Mouse (Mus musculus): ENCODE measurements around the gene Podxl2. TPM values are rescaled to one million over a fixed set of nuclear protein-coding genes. Genes with fewer than 3 reads are reported as not detected.
A peak's percentile ranks its signal among the peaks of the same experiment; 100 is the strongest.

Gene Podxl2
- polyA plus RNA-seq, 1 experiment = 12.5 TPM

- TF ChIP-seq CTCF (conservative IDR thresholded peaks at IDR 0.05; ENCODE audit: insufficient read depth, insufficient read length, low read depth, low read length) (no peak), POLR2A (IDR thresholded peaks at IDR 0.05; ENCODE audit: low read depth, low read length) (no peak)
- 4% methylated on average over 74 of the region's 74 CpGs for WGBS
- no peak overlapping the region for H3K27ac ChIP-seq (ENCODE audit: insufficient read depth, low read depth, low read length)
- H3K27me3 ChIP-seq (replicated peaks; ENCODE audit: control insufficient read depth, insufficient read depth, low read length) = no peaks in the 10 kb centered on the region
- no peaks in the 10 kb centered on the region for H3K36me3 ChIP-seq (ENCODE audit: control insufficient read depth, insufficient read depth, low read length)
- peak overlapping the region; percentile 53 for H3K4me3 ChIP-seq (ENCODE audit: insufficient read depth, low read depth, low read length)
- no peaks in the 10 kb centered on the region for H3K4me1 ChIP-seq (ENCODE audit: control insufficient read depth, insufficient read depth, low read length)
- DNase-seq = no peak
Observed at GRCm38 (mm10) chr6:88873965-88874867, 628 bp downstream of the Podxl2 start.

GRCm38 (mm10) chr6:88872811-88873210, 2.0 kb downstream of the Podxl2 start:
- Histone ChIP-seq H3K27me3 (replicated peaks; ENCODE audit: control insufficient read depth, insufficient read depth, low read length) (no peaks in the 10 kb centered on the region), H3K4me3 (ENCODE audit: insufficient read depth, low read depth, low read length) (no peak overlapping the region), H3K36me3 (ENCODE audit: control insufficient read depth, insufficient read depth, low read length) (no peaks in the 10 kb centered on the region), H3K27ac (ENCODE audit: insufficient read depth, low read depth, low read length) (no peak overlapping the region), H3K4me1 (ENCODE audit: control insufficient read depth, insufficient read depth, low read length) (no peaks in the 10 kb centered on the region)
- TF ChIP-seq CTCF (conservative IDR thresholded peaks at IDR 0.05; ENCODE audit: insufficient read depth, insufficient read length, low read depth, low read length) (no peak), POLR2A (IDR thresholded peaks at IDR 0.05; ENCODE audit: low read depth, low read length) (no peak)
- no peak for DNase-seq
- 62% methylated on average over 7 of the region's 7 CpGs for WGBS

GRCm38 (mm10) chr6:88871546-88871945, 3.3 kb downstream of the Podxl2 start:
- TF ChIP-seq POLR2A (IDR thresholded peaks at IDR 0.05; ENCODE audit: low read depth, low read length) = no peak
- no peak for TF ChIP-seq CTCF (conservative IDR thresholded peaks at IDR 0.05; ENCODE audit: insufficient read depth, insufficient read length, low read depth, low read length)
- H3K4me1 ChIP-seq (ENCODE audit: control insufficient read depth, insufficient read depth, low read length) = no peaks in the 10 kb centered on the region
- no peaks in the 10 kb centered on the region for H3K36me3 ChIP-seq (ENCODE audit: control insufficient read depth, insufficient read depth, low read length)
- no peak overlapping the region for H3K4me3 ChIP-seq (ENCODE audit: insufficient read depth, low read depth, low read length)
- WGBS = 42% methylated on average over 8 of the region's 8 CpGs
- H3K27ac ChIP-seq (ENCODE audit: insufficient read depth, low read depth, low read length) = no peak overlapping the region
- no peaks in the 10 kb centered on the region for H3K27me3 ChIP-seq (replicated peaks; ENCODE audit: control insufficient read depth, insufficient read depth, low read length)
- DNase-seq = no peak

GRCm38 (mm10) chr6:88870594-88870993, 4.2 kb downstream of the Podxl2 start:
- WGBS = 63% methylated on average over 4 of the region's 4 CpGs
- DNase-seq = no peak
- no peak for TF ChIP-seq CTCF (conservative IDR thresholded peaks at IDR 0.05; ENCODE audit: insufficient read depth, insufficient read length, low read depth, low read length)
- TF ChIP-seq POLR2A (IDR thresholded peaks at IDR 0.05; ENCODE audit: low read depth, low read length) = no peak
- Histone ChIP-seq H3K36me3 (ENCODE audit: control insufficient read depth, insufficient read depth, low read length) (no peaks in the 10 kb centered on the region), H3K27me3 (replicated peaks; ENCODE audit: control insufficient read depth, insufficient read depth, low read length) (no peaks in the 10 kb centered on the region), H3K27ac (ENCODE audit: insufficient read depth, low read depth, low read length) (no peak overlapping the region), H3K4me3 (ENCODE audit: insufficient read depth, low read depth, low read length) (no peak overlapping the region), H3K4me1 (ENCODE audit: control insufficient read depth, insufficient read depth, low read length) (no peaks in the 10 kb centered on the region)

GRCm38 (mm10) chr6:88869459-88869858, 5.4 kb downstream of the Podxl2 start:
- no peak for DNase-seq
- 77% methylated on average over 7 of the region's 7 CpGs for WGBS
- no peak for TF ChIP-seq CTCF (conservative IDR thresholded peaks at IDR 0.05; ENCODE audit: insufficient read depth, insufficient read length, low read depth, low read length)
- no peak for TF ChIP-seq POLR2A (IDR thresholded peaks at IDR 0.05; ENCODE audit: low read depth, low read length)
- no peak overlapping the region for H3K4me3 ChIP-seq (ENCODE audit: insufficient read depth, low read depth, low read length)
- H3K36me3 ChIP-seq (ENCODE audit: control insufficient read depth, insufficient read depth, low read length) = no peaks in the 10 kb centered on the region
- H3K27ac ChIP-seq (ENCODE audit: insufficient read depth, low read depth, low read length) = no peak overlapping the region
- no peaks in the 10 kb centered on the region for H3K4me1 ChIP-seq (ENCODE audit: control insufficient read depth, insufficient read depth, low read length)
- H3K27me3 ChIP-seq (replicated peaks; ENCODE audit: control insufficient read depth, insufficient read depth, low read length) = no peaks in the 10 kb centered on the region

- Histone ChIP-seq H3K27me3 (replicated peaks; ENCODE audit: control insufficient read depth, insufficient read depth, low read length) (no peaks in the 10 kb centered on the region), H3K4me3 (ENCODE audit: insufficient read depth, low read depth, low read length) (no peak overlapping the region), H3K4me1 (ENCODE audit: control insufficient read depth, insufficient read depth, low read length) (no peaks in the 10 kb centered on the region), H3K36me3 (ENCODE audit: control insufficient read depth, insufficient read depth, low read length) (no peaks in the 10 kb centered on the region), H3K27ac (ENCODE audit: insufficient read depth, low read depth, low read length) (no peak overlapping the region)
- 73% methylated on average over 7 of the region's 7 CpGs for WGBS
- no peak for DNase-seq
- TF ChIP-seq POLR2A (IDR thresholded peaks at IDR 0.05; ENCODE audit: low read depth, low read length) = no peak
- no peak for TF ChIP-seq CTCF (conservative IDR thresholded peaks at IDR 0.05; ENCODE audit: insufficient read depth, insufficient read length, low read depth, low read length)
Observed at GRCm38 (mm10) chr6:88865704-88866103, 9.1 kb downstream of the Podxl2 start.

GRCm38 (mm10) chr6:88860914-88861313, 13.9 kb downstream of the Podxl2 start:
- H3K4me1 ChIP-seq (ENCODE audit: control insufficient read depth, insufficient read depth, low read length) = peaks cover 5% of the 10 kb centered on the region; the same call in 1 of the 2 replicates
- H3K27ac ChIP-seq (ENCODE audit: insufficient read depth, low read depth, low read length) = no peak overlapping the region
- no peaks in the 10 kb centered on the region for H3K36me3 ChIP-seq (ENCODE audit: control insufficient read depth, insufficient read depth, low read length)
- 27% methylated on average over 2 of the region's 2 CpGs for WGBS
- no peak overlapping the region for H3K4me3 ChIP-seq (ENCODE audit: insufficient read depth, low read depth, low read length)
- no peak for TF ChIP-seq POLR2A (IDR thresholded peaks at IDR 0.05; ENCODE audit: low read depth, low read length)
- peak; percentile 53 for TF ChIP-seq CTCF (conservative IDR thresholded peaks at IDR 0.05; ENCODE audit: insufficient read depth, insufficient read length, low read depth, low read length)
- H3K27me3 ChIP-seq (replicated peaks; ENCODE audit: control insufficient read depth, insufficient read depth, low read length) = no peaks in the 10 kb centered on the region
- peak; percentile 44 for DNase-seq

Measured in kidney, adult 2 months (tissue).